Mouse (Mus musculus): ENCODE results near the gene Fkrp. TPM values are rescaled to one million over a fixed set of nuclear protein-coding genes. Genes with fewer than 3 reads are reported as not detected.

The Fkrp gene
- total RNA-seq, 2 experiments from 2014 or later = 45.5 to 48.1 TPM

GRCm38 (mm10) chr7:16837916-16838803, 21.6 kb upstream of the Fkrp start:
- no peak for DNase-seq

GRCm38 (mm10) chr7:16830449-16830848, 13.9 kb upstream of the Fkrp start:
- no peak for DNase-seq
- intact Hi-C loops (cut with DNase I) = no loop called here

More at GRCm38 (mm10) chr7:16837916-16838803, 21.6 kb upstream of the Fkrp start:
- intact Hi-C loops (cut with DNase I) = no loop called here

GRCm38 (mm10) chr7:16827274-16827673, 10.7 kb upstream of the Fkrp start:
- intact Hi-C loops (cut with DNase I) = loop anchor here (2.0 kb wide), 2 partner anchors 32 to 66 kb away; no protein-coding TSS in a partner anchor
- no peak for DNase-seq

GRCm38 (mm10) chr7:16826571-16826970, 10.0 kb upstream of the Fkrp start:
- no peak for DNase-seq
- intact Hi-C loops (cut with DNase I) = loop anchor here (2.0 kb wide), 2 partner anchors 32 to 66 kb away; no protein-coding TSS in a partner anchor

- intact Hi-C loops (cut with DNase I) = loop anchor here (2.0 kb wide), 2 partner anchors 33 to 67 kb away; no protein-coding TSS in a partner anchor
Observed at GRCm38 (mm10) chr7:16825785-16826184, 9.3 kb upstream of the Fkrp start.

GRCm38 (mm10) chr7:16823734-16824133, 7.2 kb upstream of the Fkrp start:
- peak; percentile 55 to 69 for DNase-seq
- intact Hi-C loops (cut with DNase I) = no loop called here

More at GRCm38 (mm10) chr7:16825785-16826184, 9.3 kb upstream of the Fkrp start:
- peak; percentile 57 to 69 for DNase-seq

GRCm38 (mm10) chr7:16821669-16822101, 5.2 kb upstream of the Fkrp start:
- intact Hi-C loops (cut with DNase I) = no loop called here
- DNase-seq = no peak

- intact Hi-C loops (cut with DNase I) = no loop called here
- DNase-seq = no peak
Observed at GRCm38 (mm10) chr7:16821091-16821490, 4.6 kb upstream of the Fkrp start.

GRCm38 (mm10) chr7:16820271-16820763, 3.8 kb upstream of the Fkrp start:
- DNase-seq = no peak
- intact Hi-C loops (cut with DNase I) = no loop called here

GRCm38 (mm10) chr7:16819794-16820193, 3.3 kb upstream of the Fkrp start:
- intact Hi-C loops (cut with DNase I) = loop anchor here (5.0 kb wide), 1 partner anchor 103 kb away; the partner anchor contains the start of gene Calm3
- DNase-seq = no peak

- intact Hi-C loops (cut with DNase I) = loop anchor here (5.0 kb wide), 1 partner anchor 105 kb away; the partner anchor contains the start of gene Calm3
- no peak for DNase-seq
Observed at GRCm38 (mm10) chr7:16817693-16818092, 1.2 kb upstream of the Fkrp start.

GRCm38 (mm10) chr7:16816078-16816474, 456 bp downstream of the Fkrp start:
- intact Hi-C loops (cut with DNase I) = loop anchor here (5.0 kb wide), 1 partner anchor 106 kb away; the partner anchor contains the start of gene Calm3
- peak; percentile 84 to 86 for DNase-seq

- DNase-seq = no peak
- intact Hi-C loops (cut with DNase I) = loop anchor here (5.0 kb wide), 1 partner anchor 107 kb away; the partner anchor contains the start of gene Calm3
Observed at GRCm38 (mm10) chr7:16815351-16815941, 1.1 kb downstream of the Fkrp start, which contains the start of gene Strn4. Gene Strn4 (plus strand): TSS chr7:16815889.

- DNase-seq = no peak
- intact Hi-C loops (cut with DNase I) = loop anchor here (2.0 kb wide), 1 partner anchor 80 kb away; no protein-coding TSS in a partner anchor
Observed at GRCm38 (mm10) chr7:16812505-16812904, 4.0 kb downstream of the Fkrp start.

GRCm38 (mm10) chr7:16811649-16812070, 4.9 kb downstream of the Fkrp start:
- no peak for DNase-seq
- intact Hi-C loops (cut with DNase I) = loop anchor here (2.0 kb wide), 1 partner anchor 81 kb away; no protein-coding TSS in a partner anchor

GRCm38 (mm10) chr7:16810920-16811648, 5.4 kb downstream of the Fkrp start:
- peak in 1 of 2 experiments; percentile 39 for DNase-seq
- intact Hi-C loops (cut with DNase I) = no loop called here

GRCm38 (mm10) chr7:16810399-16810919, 6.1 kb downstream of the Fkrp start:
- DNase-seq = no peak
- intact Hi-C loops (cut with DNase I) = no loop called here

GRCm38 (mm10) chr7:16809739-16810138, 6.8 kb downstream of the Fkrp start:
- DNase-seq = peak; percentile 76 to 85
- intact Hi-C loops (cut with DNase I) = loop anchor here (1.0 to 5.0 kb wide), 2 partner anchors 63 to 182 kb away; no protein-coding TSS in a partner anchor

GRCm38 (mm10) chr7:16808647-16809046, 7.9 kb downstream of the Fkrp start:
- peak in 1 of 2 experiments; percentile 38 for DNase-seq
- intact Hi-C loops (cut with DNase I) = loop anchor here (1.0 to 5.0 kb wide), 2 partner anchors 62 to 181 kb away; no protein-coding TSS in a partner anchor
